Mouse (Mus musculus) forebrain, postnatal 0 days (tissue): ENCODE measurements at regions not wholly inside any gene's neighbourhood (a gene's known extent, or its start where the extent isn't known, plus 50 kb on each side); places are given as distances from the start of the nearest gene placed in this dataset.

Experiments used
- ATAC-seq: fragments of 200-750 bp; cut with Nextera tagmentation; 2 replicates; pipeline ENCODE4 v1.8.0; 2017; ENCODE audit warnings: mild to moderate bottlenecking, moderate library complexity
- DNase-seq: peaks from one replicate; pipeline ENCODE4 v3.0.0-alpha.2; 2015
- H3K27ac ChIP-seq: fragments of 300-500 bp; sonication (generic); 2 replicates; pipeline ENCODE4 v1.5.1; 2014; ENCODE audit warnings: low read depth, mild to moderate bottlenecking, antibody characterized with exemption, low read length, moderate library complexity, mixed read lengths
- H3K27me3 ChIP-seq: fragments of 300-500 bp; sonication (generic); 2 replicates; pipeline ENCODE4 v1.6.1; 2014; ENCODE audit warnings: mild to moderate bottlenecking, low read length, mixed read lengths; ENCODE audit not compliant: insufficient read depth
- H3K36me3 ChIP-seq: fragments of 300-500 bp; sonication (generic); 2 replicates; pipeline ENCODE4 v1.6.1; 2014; ENCODE audit warnings: mild to moderate bottlenecking, moderate library complexity; ENCODE audit not compliant: insufficient read depth
- H3K4me1 ChIP-seq: fragments of 300-500 bp; sonication (generic); 2 replicates; pipeline ENCODE4 v1.6.1; 2014; ENCODE audit warnings: antibody characterized with exemption; ENCODE audit not compliant: insufficient read depth
- H3K4me2 ChIP-seq: fragments of 300-500 bp; sonication (generic); 2 replicates; pipeline ENCODE4 v1.6.1; 2014; ENCODE audit warnings: low read depth, mild to moderate bottlenecking, moderate library complexity
- H3K4me3 ChIP-seq: fragments of 300-500 bp; sonication (generic); 2 replicates; pipeline ENCODE4 v1.5.1; 2014; ENCODE audit warnings: low read depth, low read length, mixed read lengths
- H3K9ac ChIP-seq: fragments of 300-500 bp; sonication (generic); 2 replicates; pipeline ENCODE4 v1.6.1; 2014; ENCODE audit warnings: mild to moderate bottlenecking
- H3K9me3 ChIP-seq: fragments of 300-500 bp; sonication (generic); 2 replicates; pipeline ENCODE4 v1.6.1; 2016; ENCODE audit warnings: low read length
- CTCF ChIP-seq: sonication (generic); IDR thresholded peaks from 2 replicates; pipeline ENCODE4 v1.5.1; 2016; ENCODE audit warnings: antibody characterized with exemption, control low read depth, low read depth
- WGBS: fragments of 180-500 bp; shearing (Covaris S2); extraction: QIAGEN DNeasy Blood & Tissue Kit; methylation state at CpG from one replicate; pipeline ENCODE4 v1.1.7; 2014; 5-methylcytosine and 5-hydroxymethylcytosine counted together

DNA sequence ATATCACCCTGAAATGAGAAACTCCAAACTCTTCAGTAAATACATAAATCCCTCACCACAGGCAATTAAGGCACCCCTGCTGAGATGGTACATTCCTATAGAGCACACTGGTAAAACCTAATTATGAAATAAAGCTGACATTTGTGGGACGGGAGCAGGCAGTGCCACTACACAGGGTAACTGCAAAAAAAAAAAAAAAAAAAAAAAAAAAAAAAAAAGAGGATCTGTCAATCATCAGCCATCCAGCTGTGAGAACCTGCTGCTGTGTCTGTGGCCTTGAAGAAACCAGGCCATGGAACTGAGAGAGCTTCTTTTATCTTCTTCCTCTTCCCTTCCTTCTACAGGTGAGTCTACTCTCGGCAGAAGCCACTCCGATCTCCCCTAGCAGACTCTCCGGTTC lies 78.6 kb upstream of the Sfrp2 start:
- H3K4me3 ChIP-seq: no peak overlapping the region
- TF ChIP-seq CTCF: no peak
- no peak for DNase-seq
- H3K27ac ChIP-seq: no peak overlapping the region
- no peak overlapping the region for H3K4me2 ChIP-seq
- WGBS: 77% methylated on average over 4 of the region's 4 CpGs
- H3K9me3 ChIP-seq: no peaks in the 10 kb centered on the region
- no peaks in the 10 kb centered on the region for H3K4me1 ChIP-seq
- no peak for ATAC-seq
- H3K27me3 ChIP-seq: no peaks in the 10 kb centered on the region
- H3K9ac ChIP-seq: no peak overlapping the region
- H3K36me3 ChIP-seq: no peaks in the 10 kb centered on the region

DNA sequence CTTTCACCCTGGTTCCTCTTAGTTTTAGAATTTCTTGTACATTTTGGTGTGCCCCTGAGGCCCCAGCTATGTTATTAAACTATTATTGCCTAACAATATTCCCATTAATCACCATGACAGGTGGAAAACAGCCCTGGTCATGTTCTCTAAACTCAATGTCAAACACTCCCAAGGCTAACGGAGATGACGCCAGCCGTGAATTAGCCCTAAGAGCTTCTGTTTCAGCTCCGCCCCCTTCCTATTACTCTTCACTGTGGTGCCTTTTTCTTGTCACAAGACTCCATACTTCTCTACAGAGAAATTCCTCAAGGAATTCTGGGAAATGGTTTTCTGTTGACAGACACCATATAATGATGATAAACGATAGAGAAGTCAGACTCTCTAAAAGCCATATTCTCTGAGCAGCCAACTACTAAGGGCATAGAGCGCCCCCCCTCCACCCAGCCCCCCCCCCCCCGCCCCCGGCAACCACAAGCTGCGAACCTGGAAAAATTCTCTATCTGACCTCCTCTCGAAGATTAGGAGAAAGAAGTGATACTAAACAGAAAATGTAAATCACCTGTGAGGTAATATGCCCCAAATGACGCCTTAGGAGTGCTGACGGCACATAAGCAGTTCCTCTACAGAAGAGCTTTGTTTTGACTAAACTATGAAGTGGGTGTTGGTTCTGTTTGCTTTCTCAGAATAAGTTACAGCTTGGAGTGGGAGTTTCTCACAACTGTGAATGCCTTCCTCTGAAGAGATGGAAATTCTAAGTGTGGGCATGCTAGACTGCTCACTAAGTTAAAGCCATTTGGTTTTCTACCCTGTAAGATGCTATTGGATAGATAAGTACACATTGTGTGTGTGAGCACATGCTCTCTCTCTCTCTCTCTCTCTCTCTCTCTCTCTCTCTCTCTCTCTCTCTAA lies 76.8 kb upstream of the Sfrp2 start:
- ATAC-seq: no peak
- Histone ChIP-seq H3K4me1 (no peaks in the 10 kb centered on the region), H3K4me3 (no peak overlapping the region), H3K27ac (no peak overlapping the region), H3K4me2 (no peak overlapping the region), H3K9me3 (no peaks in the 10 kb centered on the region), H3K27me3 (no peaks in the 10 kb centered on the region), H3K9ac (no peak overlapping the region), H3K36me3 (no peaks in the 10 kb centered on the region)
- 83% methylated on average over 12 of the region's 12 CpGs for WGBS
- TF ChIP-seq CTCF: no peak
- DNase-seq: no peak

DNA sequence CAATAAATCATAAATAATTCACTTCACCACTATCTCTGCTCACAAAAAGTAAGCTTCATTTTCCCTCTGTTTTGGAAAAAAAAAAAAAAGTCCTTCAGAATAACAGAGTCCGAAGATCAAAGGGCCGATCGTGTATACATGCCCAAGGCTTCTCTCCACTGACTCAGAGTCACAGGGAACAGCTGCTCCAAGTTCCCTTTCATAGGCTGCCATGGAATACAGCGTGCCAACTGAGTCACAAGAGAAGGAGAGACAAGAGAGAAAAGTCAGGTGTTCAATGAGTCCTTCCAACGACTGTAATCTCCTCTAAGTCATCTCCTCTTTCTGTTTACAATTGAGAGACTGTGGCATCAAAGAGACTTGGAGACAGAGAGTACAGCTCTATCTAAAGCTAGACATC lies 71.6 kb upstream of the Sfrp2 start:
- H3K4me1 ChIP-seq: no peaks in the 10 kb centered on the region
- no peak overlapping the region for H3K9ac ChIP-seq
- no peaks in the 10 kb centered on the region for H3K27me3 ChIP-seq
- no peak overlapping the region for H3K4me2 ChIP-seq
- TF ChIP-seq CTCF: no peak
- 74% methylated on average over 5 of the region's 5 CpGs for WGBS
- no peak for DNase-seq
- no peaks in the 10 kb centered on the region for H3K36me3 ChIP-seq
- no peaks in the 10 kb centered on the region for H3K9me3 ChIP-seq
- H3K4me3 ChIP-seq: no peak overlapping the region
- H3K27ac ChIP-seq: no peak overlapping the region
- no peak for ATAC-seq

DNA sequence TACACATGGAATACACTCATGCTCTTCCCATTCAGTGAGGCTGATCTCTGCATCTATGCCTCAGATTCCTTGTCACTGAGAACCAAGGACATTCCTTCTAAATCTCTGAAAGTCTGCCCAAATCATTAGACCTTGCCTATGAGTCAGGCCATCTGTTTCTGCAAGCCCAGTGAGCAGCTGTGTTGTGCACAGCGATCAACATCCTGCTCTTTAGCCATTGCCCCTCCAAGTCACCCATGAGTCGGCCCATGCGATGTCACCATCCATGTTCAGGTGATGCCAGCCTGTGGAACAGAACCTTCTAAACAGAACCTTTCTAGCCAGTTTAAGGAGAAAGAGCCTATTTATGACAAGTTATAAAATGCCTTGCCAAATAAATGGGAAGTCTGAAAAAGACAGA lies 66.4 kb upstream of the Sfrp2 start:
- Histone ChIP-seq H3K27me3 (no peaks in the 10 kb centered on the region), H3K4me3 (no peak overlapping the region), H3K27ac (no peak overlapping the region), H3K9me3 (no peaks in the 10 kb centered on the region), H3K9ac (no peak overlapping the region), H3K36me3 (no peaks in the 10 kb centered on the region), H3K4me1 (no peaks in the 10 kb centered on the region), H3K4me2 (no peak overlapping the region)
- ATAC-seq (no peak), DNase-seq (no peak)
- TF ChIP-seq CTCF: no peak
- 95% methylated on average over 3 of the region's 3 CpGs for WGBS

DNA sequence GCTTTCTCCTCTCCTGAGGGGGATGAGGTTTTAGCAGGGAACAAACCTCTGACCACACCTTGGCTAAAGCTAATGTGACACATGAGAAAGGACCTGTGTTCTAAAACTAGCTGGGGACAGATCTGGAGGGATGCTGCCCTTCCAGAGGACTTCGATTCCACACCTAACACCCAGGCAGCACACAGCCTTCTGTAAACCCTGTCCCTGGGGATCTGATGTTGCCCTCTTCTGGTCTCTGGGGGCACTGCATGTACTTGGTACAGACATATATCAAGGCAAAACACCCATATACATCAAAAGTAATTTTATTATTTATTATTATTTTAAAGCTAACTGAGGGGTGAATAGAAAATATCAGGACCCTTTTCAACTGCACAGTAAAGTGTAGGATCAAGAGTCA lies 65.0 kb upstream of the Sfrp2 start:
- Histone ChIP-seq H3K9ac (no peak overlapping the region), H3K9me3 (no peaks in the 10 kb centered on the region), H3K27ac (no peak overlapping the region), H3K4me3 (no peak overlapping the region), H3K4me1 (no peaks in the 10 kb centered on the region), H3K36me3 (no peaks in the 10 kb centered on the region), H3K27me3 (no peaks in the 10 kb centered on the region), H3K4me2 (no peak overlapping the region)
- peak; percentile 66 for TF ChIP-seq CTCF
- WGBS: 44% methylated on average over 1 of the region's 1 CpGs
- 0 out of 2 replicates have a peak, but pooled peaks have one; percentile 40 for ATAC-seq
- DNase-seq: peak; percentile 16

DNA sequence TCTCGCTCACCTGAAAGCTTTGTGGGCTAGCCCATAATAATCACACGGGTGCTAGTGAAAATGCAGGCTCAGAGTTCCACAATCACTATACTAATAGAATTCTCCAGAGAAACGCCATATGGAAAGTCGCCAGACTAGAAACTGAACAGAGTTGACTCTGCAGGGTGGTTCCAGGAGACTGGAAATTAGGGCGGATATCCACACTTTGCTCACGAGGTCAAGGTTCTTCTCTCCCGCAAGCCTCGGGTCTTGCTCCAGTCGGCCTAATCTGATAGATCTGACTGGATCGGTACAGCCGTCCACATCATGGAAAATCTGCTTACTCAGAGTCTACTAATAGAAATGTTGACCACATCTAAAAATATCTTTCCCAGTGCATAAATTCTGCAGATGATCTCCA lies 61.6 kb upstream of the Sfrp2 start:
- Histone ChIP-seq H3K36me3 (no peaks in the 10 kb centered on the region), H3K4me2 (no peak overlapping the region), H3K9ac (no peak overlapping the region), H3K9me3 (no peaks in the 10 kb centered on the region), H3K4me3 (no peak overlapping the region), H3K4me1 (no peaks in the 10 kb centered on the region), H3K27me3 (no peaks in the 10 kb centered on the region), H3K27ac (no peak overlapping the region)
- 94% methylated on average over 11 of the region's 11 CpGs for WGBS
- no peak for TF ChIP-seq CTCF
- no peak for ATAC-seq
- DNase-seq: no peak

DNA sequence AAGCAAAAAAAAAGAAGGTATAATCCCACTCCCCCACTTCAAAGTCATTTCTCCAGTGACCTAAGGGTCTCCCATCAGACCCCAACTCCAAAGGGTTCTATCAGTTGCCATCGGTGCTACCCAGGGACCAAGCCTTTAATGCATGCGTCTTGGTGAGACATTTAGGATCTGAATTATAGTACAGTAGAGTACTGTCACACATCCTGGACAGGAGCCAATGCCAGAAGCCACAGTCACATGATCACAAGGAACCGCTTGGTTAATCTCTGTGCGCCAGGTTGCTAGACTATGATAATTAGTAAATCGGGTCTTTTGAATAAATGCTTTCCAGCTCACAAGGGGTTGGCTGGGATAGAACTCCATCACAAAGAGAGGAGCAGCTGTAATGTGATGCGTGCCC lies 60.9 kb upstream of the Sfrp2 start:
- DNase-seq: no peak
- H3K36me3 ChIP-seq: no peaks in the 10 kb centered on the region
- H3K27ac ChIP-seq: no peak overlapping the region
- no peak overlapping the region for H3K4me2 ChIP-seq
- H3K4me1 ChIP-seq: no peaks in the 10 kb centered on the region
- WGBS: 85% methylated on average over 6 of the region's 6 CpGs
- ATAC-seq: no peak
- no peak overlapping the region for H3K9ac ChIP-seq
- no peaks in the 10 kb centered on the region for H3K27me3 ChIP-seq
- no peak overlapping the region for H3K4me3 ChIP-seq
- H3K9me3 ChIP-seq: no peaks in the 10 kb centered on the region
- TF ChIP-seq CTCF: no peak
